Mouse (Mus musculus) inflammation-experienced regulatory T-cells, adult 6 months (primary cell): ENCODE measurements around the gene Fignl2. TPM values are rescaled to one million over a fixed set of nuclear protein-coding genes. Genes with fewer than 3 reads are reported as not detected.

Source experiments
- ATAC-seq: one replicate; pipeline ENCODE4 v1.8.0; 2017
- polyA plus RNA-seq, 3 experiments: library from polyadenylated mRNA; unstranded; fragments of 100-300 nt; shearing (Covaris generic); gene quantifications; one replicate each; pipeline ENCODE4 v1.2.1; 2017

The Fignl2 gene
- polyA plus RNA-seq, 3 experiments from 2014 or later, result not detected

GRCm38 (mm10) chr15:101092829-101093648, 14.7 kb upstream of the Fignl2 start:
- ATAC-seq, result no peak

- no peak for ATAC-seq
Observed at GRCm38 (mm10) chr15:101092121-101092828, 13.9 kb upstream of the Fignl2 start.

- ATAC-seq, result no peak
Observed at GRCm38 (mm10) chr15:101091551-101091950, 13.2 kb upstream of the Fignl2 start.

GRCm38 (mm10) chr15:101088291-101088690, 9.9 kb upstream of the Fignl2 start:
- ATAC-seq, result no peak

GRCm38 (mm10) chr15:101086956-101087355, 8.6 kb upstream of the Fignl2 start:
- no peak for ATAC-seq

DNA sequence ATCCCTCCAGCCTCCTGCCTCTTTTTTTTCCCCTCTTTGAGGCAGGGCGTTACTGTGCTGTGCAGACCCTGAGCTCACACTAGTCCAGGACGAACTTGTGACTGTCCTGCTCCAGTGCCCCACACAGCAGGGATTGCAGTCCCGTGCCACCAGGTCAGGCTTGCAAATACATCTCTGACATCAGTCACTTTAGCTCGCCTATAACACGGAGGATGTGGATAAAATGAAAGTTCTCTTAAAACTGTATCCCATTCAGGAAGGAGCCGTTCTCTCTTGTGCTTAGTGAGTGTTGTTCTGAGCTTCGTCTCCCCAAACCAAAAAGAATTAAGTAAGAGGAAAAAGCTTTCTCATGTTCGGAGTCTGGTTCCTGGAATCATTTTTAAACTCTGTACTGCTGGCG, 8.1 kb upstream of the Fignl2 start:
- ATAC-seq, result no peak

GRCm38 (mm10) chr15:101084499-101084898, 6.1 kb upstream of the Fignl2 start:
- ATAC-seq, result no peak

- ATAC-seq, result no peak
Observed at GRCm38 (mm10) chr15:101082236-101082635, 3.9 kb upstream of the Fignl2 start.

DNA sequence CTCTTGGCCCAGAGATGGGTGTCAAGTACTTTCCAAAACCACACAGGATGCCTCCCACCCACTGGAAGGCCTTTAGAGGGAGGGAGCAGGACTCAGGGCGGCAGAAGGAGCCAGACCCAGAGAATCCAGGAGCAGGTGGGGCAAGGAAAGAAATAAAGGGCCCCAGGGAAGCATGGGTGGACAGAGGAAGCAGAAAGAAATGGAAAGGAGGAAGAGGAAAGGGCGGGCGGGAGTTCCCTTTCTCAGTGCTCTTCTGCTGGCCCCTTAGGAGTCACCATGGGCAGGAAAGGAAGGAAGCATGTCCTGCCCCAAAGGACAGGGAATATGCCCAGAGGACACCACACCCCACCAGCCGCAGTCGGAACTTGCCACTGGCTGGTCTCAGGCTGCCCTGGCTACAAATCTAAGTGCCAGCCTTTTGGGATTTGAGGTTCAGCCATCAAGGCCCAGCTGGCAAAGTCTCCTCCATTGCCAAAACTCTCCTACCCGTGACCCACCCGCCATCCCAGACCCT, 2.7 kb upstream of the Fignl2 start:
- ATAC-seq, result no peak

DNA sequence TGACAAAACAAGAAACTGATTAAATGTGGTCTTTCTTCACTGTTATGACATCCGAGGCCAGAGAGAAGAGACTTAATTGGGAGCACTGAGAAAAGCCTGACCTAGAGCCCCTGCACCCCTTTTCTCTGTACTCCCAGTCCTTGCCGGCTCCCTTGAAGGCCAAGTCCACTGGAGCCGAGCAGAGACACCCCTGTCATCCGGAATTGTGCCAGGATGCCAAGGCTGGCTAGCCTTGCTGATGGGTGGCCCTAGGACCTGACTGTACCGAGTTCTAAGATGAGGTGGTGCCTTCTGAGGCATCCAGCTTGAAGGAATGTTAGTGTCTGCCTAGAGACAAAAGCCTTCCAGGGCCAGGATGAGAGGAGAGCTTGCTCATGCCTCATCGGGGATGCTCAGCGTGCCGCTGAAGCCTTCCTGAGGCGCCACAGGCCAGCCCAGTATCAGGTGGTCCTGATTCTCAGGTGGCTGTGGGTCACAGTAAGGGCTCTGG, 1.7 kb upstream of the Fignl2 start:
- no peak for ATAC-seq

DNA sequence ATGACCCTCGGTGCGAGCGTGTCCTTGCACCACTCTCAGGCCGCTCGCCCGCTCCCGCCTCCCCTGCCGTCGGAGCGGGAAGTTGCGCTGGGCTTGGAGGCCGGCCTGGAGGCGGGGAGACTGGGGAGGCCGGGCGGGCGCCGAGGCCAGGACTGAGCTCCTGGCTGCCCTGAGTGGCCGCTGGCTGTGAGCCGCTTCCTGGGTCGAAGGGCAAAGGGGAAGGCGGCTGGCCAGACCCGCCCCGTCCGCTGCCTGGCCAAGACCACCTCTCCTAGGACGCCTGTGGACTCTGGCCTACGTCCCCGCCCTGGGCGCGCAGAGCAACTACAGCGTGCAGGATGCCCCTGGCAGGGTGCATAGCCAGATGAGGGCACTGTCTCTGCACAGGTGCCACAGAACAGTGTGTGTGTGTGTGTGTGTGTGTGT, 377 bp upstream of the Fignl2 start:
- no peak for ATAC-seq

- ATAC-seq, result no peak
Observed at GRCm38 (mm10) chr15:101077001-101077812, 1.2 kb downstream of the Fignl2 start.

GRCm38 (mm10) chr15:101076071-101077000, 2.0 kb downstream of the Fignl2 start:
- ATAC-seq, result no peak

GRCm38 (mm10) chr15:101075656-101076055, 2.7 kb downstream of the Fignl2 start:
- ATAC-seq, result no peak

DNA sequence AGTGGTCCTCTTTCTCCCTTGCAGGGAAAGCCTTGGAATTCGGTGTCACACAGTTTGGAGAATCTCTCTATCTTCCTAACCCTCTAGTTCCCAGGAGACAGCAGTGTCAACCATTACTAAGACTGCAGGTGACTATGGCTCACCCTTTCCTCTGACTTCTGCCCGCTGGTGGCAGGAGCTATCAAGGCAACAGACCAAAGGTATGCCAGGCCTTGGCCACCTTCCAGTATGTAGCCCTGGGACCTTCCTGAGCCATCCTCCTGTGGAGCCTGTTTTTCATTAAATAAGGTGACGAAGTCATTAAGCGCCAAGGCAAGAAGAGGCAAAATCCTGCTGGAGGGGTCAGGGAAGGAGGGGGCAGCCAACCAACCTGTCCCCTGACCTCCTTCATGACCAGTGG, 3.2 kb downstream of the Fignl2 start:
- no peak for ATAC-seq

DNA sequence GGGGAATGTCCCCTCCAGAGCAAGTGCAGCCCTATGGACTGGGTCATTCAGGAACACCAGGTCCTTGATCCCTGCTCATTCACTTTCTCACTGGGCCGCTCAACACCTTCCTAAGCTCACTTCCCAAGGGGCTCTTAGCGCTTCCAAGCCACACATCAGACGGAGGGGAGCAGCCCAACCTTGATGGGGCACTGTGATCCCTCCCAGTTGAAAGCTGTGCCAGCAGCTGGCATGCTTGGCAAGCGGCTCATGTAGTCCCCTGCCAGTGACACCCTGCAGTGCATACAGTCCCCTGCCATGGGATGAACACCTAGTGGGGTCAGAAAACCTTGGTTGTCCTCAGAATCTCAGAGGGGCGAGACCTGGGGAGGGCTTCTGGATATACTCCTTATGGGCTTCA, 4.3 kb downstream of the Fignl2 start:
- ATAC-seq, result no peak

- no peak for ATAC-seq
Observed at GRCm38 (mm10) chr15:101072736-101073135, 5.6 kb downstream of the Fignl2 start.

- ATAC-seq, result no peak
Observed at GRCm38 (mm10) chr15:101070762-101071161, 7.6 kb downstream of the Fignl2 start.

GRCm38 (mm10) chr15:101069641-101070190, 8.7 kb downstream of the Fignl2 start:
- ATAC-seq, result no peak

DNA sequence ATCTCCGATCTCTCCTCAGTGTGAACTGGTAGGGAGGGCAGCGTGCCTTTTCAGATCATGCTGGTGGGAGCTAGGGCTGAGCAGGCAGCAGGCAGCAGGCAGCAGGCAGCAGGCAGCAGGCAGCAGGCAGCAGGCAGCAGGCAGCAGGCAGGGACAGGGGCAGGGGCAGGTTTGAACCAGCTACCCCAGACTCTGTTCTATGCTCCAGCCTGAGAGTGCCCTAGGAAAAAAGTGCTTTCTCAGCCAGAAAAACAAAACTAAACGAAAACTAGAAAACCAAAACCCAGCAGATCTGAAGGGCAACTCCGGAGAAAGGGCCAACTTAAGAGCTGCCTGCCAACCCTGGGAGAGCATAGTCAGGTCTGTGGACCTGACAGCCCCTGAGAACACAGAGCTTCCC, 9.7 kb downstream of the Fignl2 start:
- ATAC-seq, result no peak

GRCm38 (mm10) chr15:101068029-101068428, 10.3 kb downstream of the Fignl2 start:
- ATAC-seq, result no peak
